Mouse (Mus musculus): ENCODE data around the gene Fzd7. TPM values are rescaled to one million over a fixed set of nuclear protein-coding genes. Genes with fewer than 3 reads are reported as not detected.
"Not testable (repeated sequence)": the region's sequence is repeated elsewhere in the genome, so short reads cannot be mapped to it uniquely, and the experiment has no call there.

Fzd7 gene
- polyA plus RNA-seq (2015; fragmentation: Nextera tagmentation; extraction: Ambion mirVana): 3.5 and 4.5 TPM in 2 replicates

- H3K27ac ChIP-seq (replicated peaks): peak within 1 kb of the TSS; percentile 82
- peaks cover 54% of the 10 kb centered on the region for H3K4me1 ChIP-seq
- peak within 1 kb of the TSS; percentile 61 for H3K4me3 ChIP-seq (replicated peaks)
- H3K27me3 ChIP-seq (replicated peaks): peaks cover 2% of the 10 kb centered on the region; the same call in 1 of the 2 replicates
- 0% methylated on average over 24 of the region's 35 CpGs for WGBS
- peak; percentile 26 for ATAC-seq (ENCODE audit: low FRiP score)
- no peaks in the 10 kb centered on the region for H3K36me3 ChIP-seq
- H3K9ac ChIP-seq (replicated peaks): peak within 1 kb of the TSS; percentile 62
- H3K4me2 ChIP-seq: peak within 1 kb of the TSS; percentile 95
- H3K9me3 ChIP-seq (replicated peaks): no peaks in the 10 kb centered on the region
Measured at GRCm38 (mm10) chr1:59482331-59482695, at the start of gene Fzd7. Gene Fzd7, plus strand, starts transcription at chr1:59482424.

DNA sequence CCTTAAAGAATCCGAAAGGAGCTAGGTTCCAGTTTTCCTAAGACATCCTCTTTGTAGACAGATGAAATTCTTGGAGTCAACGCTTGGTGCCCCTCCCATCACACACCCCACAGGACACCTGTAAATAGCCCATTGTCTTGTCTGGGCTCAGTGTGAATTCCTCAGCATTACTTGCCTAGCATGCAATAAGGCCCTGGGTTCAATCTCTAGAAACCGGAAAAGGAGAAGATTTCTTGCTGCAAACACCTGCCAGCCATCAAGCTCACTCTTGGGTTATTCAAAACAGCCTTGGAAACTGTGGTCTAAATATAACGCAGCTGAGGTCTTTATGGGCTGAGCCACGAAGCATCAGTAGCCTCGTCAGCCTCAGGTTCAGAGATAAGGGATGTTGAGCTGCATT, 48.9 kb upstream of the Fzd7 start:
- no peak for ATAC-seq (ENCODE audit: low FRiP score)
- no peaks in the 10 kb centered on the region for H3K27me3 ChIP-seq (replicated peaks)
- H3K27ac ChIP-seq (replicated peaks): no peak overlapping the region
- no peaks in the 10 kb centered on the region for H3K9me3 ChIP-seq (replicated peaks)
- H3K4me1 ChIP-seq: peaks cover 6% of the 10 kb centered on the region; the same call in 1 of the 2 replicates
- no peaks in the 10 kb centered on the region for H3K36me3 ChIP-seq
- H3K9ac ChIP-seq (replicated peaks): no peak overlapping the region
- H3K4me2 ChIP-seq: no peak overlapping the region
- no peak overlapping the region for H3K4me3 ChIP-seq (replicated peaks)
- 82% methylated on average over 6 of the region's 6 CpGs for WGBS

DNA sequence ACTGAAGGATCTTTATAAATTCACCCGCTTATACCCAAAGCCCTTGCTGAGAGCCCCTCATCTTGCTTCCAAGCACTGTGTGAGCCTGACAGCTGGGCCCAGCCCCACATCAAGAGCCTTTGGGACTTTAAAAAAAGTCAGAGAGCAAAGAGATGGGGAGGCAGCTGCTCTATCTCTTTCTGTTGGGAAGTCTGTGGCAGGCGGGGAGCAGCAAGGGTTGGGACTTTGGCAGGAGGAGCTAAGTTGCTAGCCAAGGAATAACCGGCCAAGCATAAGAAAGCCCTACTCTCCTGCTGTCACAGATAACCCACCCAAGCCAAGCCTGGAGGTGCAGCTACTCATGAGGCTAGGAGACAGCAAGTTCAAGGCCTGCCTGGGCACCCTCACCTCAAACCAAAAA, 48.2 kb upstream of the Fzd7 start:
- Histone ChIP-seq H3K27ac (replicated peaks) (no peak overlapping the region), H3K9ac (replicated peaks) (no peak overlapping the region), H3K27me3 (replicated peaks) (no peaks in the 10 kb centered on the region), H3K36me3 (no peaks in the 10 kb centered on the region), H3K9me3 (replicated peaks) (no peaks in the 10 kb centered on the region), H3K4me1 (peaks cover 7% of the 10 kb centered on the region; the same call in 1 of the 2 replicates), H3K4me2 (no peak overlapping the region), H3K4me3 (replicated peaks) (no peak overlapping the region)
- WGBS: 80% methylated on average over 3 of the region's 3 CpGs
- ATAC-seq (ENCODE audit: low FRiP score): 0 out of 2 replicates have a peak, but pooled peaks have one; percentile 33

DNA sequence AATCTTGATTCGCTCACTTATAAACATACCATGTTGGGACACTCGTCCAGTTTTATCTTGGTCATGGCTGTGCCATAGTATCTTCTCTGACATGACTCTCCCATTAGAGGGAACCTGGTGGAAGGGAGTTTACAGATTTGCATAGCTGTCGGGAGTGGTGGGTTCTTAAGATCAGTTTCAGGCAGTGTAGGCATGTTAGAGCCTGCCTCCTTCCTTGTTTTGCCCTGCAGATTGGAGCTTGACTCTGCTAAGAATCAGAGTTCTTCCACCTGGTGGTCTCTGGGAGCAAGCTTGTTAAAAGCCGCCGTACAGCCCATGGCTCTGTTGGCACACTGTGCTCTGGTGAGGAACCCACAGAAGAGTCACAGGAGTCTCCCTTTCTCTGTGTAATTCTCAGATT, 47.0 kb upstream of the Fzd7 start:
- no peak overlapping the region for H3K27ac ChIP-seq (replicated peaks)
- ATAC-seq (ENCODE audit: low FRiP score): no peak
- no peaks in the 10 kb centered on the region for H3K9me3 ChIP-seq (replicated peaks)
- H3K4me1 ChIP-seq: peaks cover 7% of the 10 kb centered on the region; the same call in 1 of the 2 replicates
- no peaks in the 10 kb centered on the region for H3K27me3 ChIP-seq (replicated peaks)
- no peak overlapping the region for H3K9ac ChIP-seq (replicated peaks)
- 92% methylated on average over 5 of the region's 5 CpGs for WGBS
- H3K36me3 ChIP-seq: no peaks in the 10 kb centered on the region
- no peak overlapping the region for H3K4me3 ChIP-seq (replicated peaks)
- H3K4me2 ChIP-seq: no peak overlapping the region

DNA sequence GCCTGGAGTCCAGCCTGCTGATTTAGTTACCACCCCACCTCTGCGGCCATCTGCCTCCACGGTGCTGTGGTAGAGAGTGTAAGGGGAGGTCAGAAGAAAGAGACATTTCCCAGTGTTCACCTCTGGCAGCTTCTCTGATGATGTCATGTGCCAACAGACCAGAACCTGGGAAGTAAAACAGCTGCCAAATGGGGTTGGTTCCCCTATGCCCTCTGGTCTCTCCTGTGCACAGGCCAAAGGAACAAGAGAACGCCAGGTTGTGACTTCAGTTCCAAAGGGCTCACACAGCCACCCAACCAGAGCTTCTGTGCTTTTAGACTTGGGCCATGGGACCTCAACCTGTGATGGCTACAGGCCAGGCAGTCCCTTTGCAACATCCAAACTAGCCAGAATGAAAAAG, 45.9 kb upstream of the Fzd7 start:
- no peak overlapping the region for H3K27ac ChIP-seq (replicated peaks)
- H3K4me2 ChIP-seq: no peak overlapping the region
- no peaks in the 10 kb centered on the region for H3K9me3 ChIP-seq (replicated peaks)
- WGBS: 86% methylated on average over 3 of the region's 3 CpGs
- no peaks in the 10 kb centered on the region for H3K27me3 ChIP-seq (replicated peaks)
- no peak overlapping the region for H3K4me3 ChIP-seq (replicated peaks)
- H3K36me3 ChIP-seq: no peaks in the 10 kb centered on the region
- no peak for ATAC-seq (ENCODE audit: low FRiP score)
- H3K4me1 ChIP-seq: peaks cover 7% of the 10 kb centered on the region; the same call in 1 of the 2 replicates
- no peak overlapping the region for H3K9ac ChIP-seq (replicated peaks)

GRCm38 (mm10) chr1:59437927-59438326, 44.3 kb upstream of the Fzd7 start:
- Histone ChIP-seq H3K9me3 (replicated peaks) (no peaks in the 10 kb centered on the region), H3K9ac (replicated peaks) (no peak overlapping the region), H3K4me2 (no peak overlapping the region), H3K4me3 (replicated peaks) (no peak overlapping the region), H3K27ac (replicated peaks) (0 out of 2 replicates have a peak overlapping the region, but pooled peaks have one; percentile 4), H3K36me3 (no peaks in the 10 kb centered on the region), H3K27me3 (replicated peaks) (no peaks in the 10 kb centered on the region), H3K4me1 (peaks cover 7% of the 10 kb centered on the region; the same call in 1 of the 2 replicates)
- WGBS: 13% methylated on average over 3 of the region's 3 CpGs
- ATAC-seq (ENCODE audit: low FRiP score): no peak

GRCm38 (mm10) chr1:59438330-59438729, 43.9 kb upstream of the Fzd7 start:
- Histone ChIP-seq H3K36me3 (no peaks in the 10 kb centered on the region), H3K27ac (replicated peaks) (0 out of 2 replicates have a peak overlapping the region, but pooled peaks have one; percentile 4), H3K4me3 (replicated peaks) (no peak overlapping the region), H3K9me3 (replicated peaks) (no peaks in the 10 kb centered on the region), H3K27me3 (replicated peaks) (no peaks in the 10 kb centered on the region), H3K4me1 (peaks cover 7% of the 10 kb centered on the region; the same call in 1 of the 2 replicates), H3K4me2 (no peak overlapping the region), H3K9ac (replicated peaks) (no peak overlapping the region)
- ATAC-seq (ENCODE audit: low FRiP score): no peak
- WGBS: 23% methylated on average over 4 of the region's 4 CpGs

DNA sequence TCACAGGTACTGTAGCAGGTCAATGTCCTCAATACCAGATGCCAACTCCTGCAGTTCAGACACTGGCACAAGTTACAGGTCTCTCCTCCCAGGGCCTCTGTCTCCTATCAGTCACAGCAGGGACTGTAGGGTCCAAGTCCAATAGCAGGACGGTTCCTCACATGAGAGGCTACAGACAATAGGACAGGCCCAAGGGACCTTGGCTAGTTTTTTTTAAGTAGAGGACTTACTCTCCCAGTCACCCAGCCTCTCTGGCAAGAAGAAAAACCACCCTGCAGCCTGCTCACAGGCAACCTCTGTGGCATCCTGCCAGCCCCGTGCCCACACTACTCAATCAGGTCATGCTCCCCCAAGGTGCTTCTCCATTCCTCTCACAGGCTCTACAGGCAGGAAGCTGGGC, 43.0 kb upstream of the Fzd7 start:
- ATAC-seq (ENCODE audit: low FRiP score): no peak
- H3K4me3 ChIP-seq (replicated peaks): no peak overlapping the region
- 58% methylated on average over 2 of the region's 2 CpGs for WGBS
- H3K36me3 ChIP-seq: no peaks in the 10 kb centered on the region
- H3K9me3 ChIP-seq (replicated peaks): no peaks in the 10 kb centered on the region
- H3K4me1 ChIP-seq: peaks cover 7% of the 10 kb centered on the region; the same call in 1 of the 2 replicates
- H3K27ac ChIP-seq (replicated peaks): no peak overlapping the region
- H3K27me3 ChIP-seq (replicated peaks): no peaks in the 10 kb centered on the region
- no peak overlapping the region for H3K4me2 ChIP-seq
- H3K9ac ChIP-seq (replicated peaks): no peak overlapping the region

DNA sequence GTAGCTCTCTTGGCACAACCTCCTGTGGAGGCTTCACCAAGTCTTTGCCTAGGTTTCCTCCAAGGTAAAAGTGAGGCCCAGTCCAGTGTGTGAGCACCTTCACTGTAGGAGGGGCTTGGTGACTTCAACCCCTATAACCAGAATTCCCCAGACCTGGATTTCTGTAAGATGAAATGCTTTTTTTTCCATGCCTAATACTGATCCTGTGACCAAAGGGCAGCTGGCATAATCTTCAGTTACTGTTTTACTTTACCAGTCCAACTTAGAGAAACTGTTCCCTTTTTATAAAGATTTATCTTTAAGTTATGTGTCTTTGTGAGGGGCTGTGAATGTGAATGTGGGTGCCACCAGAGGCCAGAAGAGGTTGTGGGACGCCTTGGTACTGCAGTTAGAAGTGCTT, 42.3 kb upstream of the Fzd7 start:
- no peak for ATAC-seq (ENCODE audit: low FRiP score)
- H3K36me3 ChIP-seq: no peaks in the 10 kb centered on the region
- H3K4me3 ChIP-seq (replicated peaks): no peak overlapping the region
- 97% methylated on average over 1 of the region's 1 CpGs for WGBS
- no peaks in the 10 kb centered on the region for H3K9me3 ChIP-seq (replicated peaks)
- peaks cover 7% of the 10 kb centered on the region; the same call in 1 of the 2 replicates for H3K4me1 ChIP-seq
- H3K9ac ChIP-seq (replicated peaks): no peak overlapping the region
- no peaks in the 10 kb centered on the region for H3K27me3 ChIP-seq (replicated peaks)
- no peak overlapping the region for H3K4me2 ChIP-seq
- H3K27ac ChIP-seq (replicated peaks): no peak overlapping the region

DNA sequence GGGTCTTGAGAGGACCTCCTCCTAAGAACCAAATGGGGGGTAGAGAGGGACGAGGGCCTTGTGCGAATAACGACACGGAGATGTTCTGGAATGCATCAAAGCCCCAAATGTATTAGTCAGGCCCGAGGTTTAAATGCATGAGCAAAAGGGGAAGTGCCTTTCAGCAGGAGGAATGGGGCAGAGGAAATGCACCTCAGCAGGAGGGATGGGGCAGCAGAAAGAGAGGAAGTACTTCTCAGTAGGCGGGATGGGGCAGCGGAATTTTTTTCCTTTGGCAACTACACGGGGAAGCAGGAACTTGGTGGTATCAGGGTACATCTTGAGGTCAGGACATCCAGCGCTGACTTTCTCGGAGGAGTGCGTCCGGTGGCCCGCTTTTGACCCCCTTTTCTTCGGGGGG, 39.5 kb upstream of the Fzd7 start:
- not testable (repeated sequence) for H3K4me3 ChIP-seq (replicated peaks); H3K4me1 ChIP-seq; ATAC-seq (ENCODE audit: low FRiP score); H3K4me2 ChIP-seq; H3K27me3 ChIP-seq (replicated peaks); H3K27ac ChIP-seq (replicated peaks); H3K36me3 ChIP-seq; H3K9ac ChIP-seq (replicated peaks); H3K9me3 ChIP-seq (replicated peaks)
- 89% methylated on average over 14 of the region's 14 CpGs for WGBS

DNA sequence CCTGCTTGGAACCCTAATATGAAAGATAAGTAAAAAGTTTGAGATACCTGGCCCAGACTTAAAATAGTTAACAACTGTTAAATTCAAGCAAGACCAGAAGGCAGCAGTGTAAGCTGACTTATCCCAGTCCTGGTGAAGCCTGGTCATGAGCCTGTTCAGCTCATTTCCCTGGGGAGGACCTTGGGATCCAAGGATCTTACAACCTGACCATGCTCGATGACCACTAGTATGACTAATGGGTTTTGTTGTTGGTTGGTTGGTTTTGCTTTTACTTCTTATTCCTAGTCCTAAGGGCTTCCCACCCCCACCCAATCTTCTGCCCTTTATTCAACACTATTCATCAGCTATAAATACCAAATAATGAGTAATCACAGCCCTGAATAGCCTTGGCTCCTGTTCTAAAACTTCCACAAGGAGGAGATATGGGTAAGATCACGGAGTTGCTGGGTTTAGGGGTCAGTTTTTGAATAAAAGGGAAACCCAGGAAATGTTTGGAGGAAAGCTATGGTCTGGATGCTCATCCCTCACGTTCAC, 38.0 kb upstream of the Fzd7 start:
- Histone ChIP-seq H3K9ac (replicated peaks) (no peak overlapping the region), H3K9me3 (replicated peaks) (no peaks in the 10 kb centered on the region), H3K27ac (replicated peaks) (no peak overlapping the region), H3K36me3 (no peaks in the 10 kb centered on the region), H3K4me2 (no peak overlapping the region), H3K4me3 (replicated peaks) (no peak overlapping the region), H3K27me3 (replicated peaks) (no peaks in the 10 kb centered on the region), H3K4me1 (peaks cover 8% of the 10 kb centered on the region)
- 88% methylated on average over 3 of the region's 3 CpGs for WGBS
- no peak for ATAC-seq (ENCODE audit: low FRiP score)

GRCm38 (mm10) chr1:59445242-59445641, 37.0 kb upstream of the Fzd7 start:
- Histone ChIP-seq H3K27ac (replicated peaks) (no peak overlapping the region), H3K4me2 (no peak overlapping the region), H3K9me3 (replicated peaks) (no peaks in the 10 kb centered on the region), H3K9ac (replicated peaks) (no peak overlapping the region), H3K4me1 (peaks cover 16% of the 10 kb centered on the region), H3K27me3 (replicated peaks) (no peaks in the 10 kb centered on the region), H3K4me3 (replicated peaks) (no peak overlapping the region), H3K36me3 (no peaks in the 10 kb centered on the region)
- ATAC-seq (ENCODE audit: low FRiP score): no peak
- 93% methylated on average over 5 of the region's 5 CpGs for WGBS
